Mouse (Mus musculus): ENCODE results near the gene Elmod1. TPM values are rescaled to one million over a fixed set of nuclear protein-coding genes. Genes with fewer than 3 reads are reported as not detected.
"Not testable (repeated sequence)": the region's sequence is repeated elsewhere in the genome, so short reads cannot be mapped to it uniquely, and the experiment has no call there.

Gene Elmod1
- polyA plus RNA-seq (2012; ENCODE audit: insufficient read depth, insufficient read length, missing spikeins), result not detected in 2 replicates

DNA sequence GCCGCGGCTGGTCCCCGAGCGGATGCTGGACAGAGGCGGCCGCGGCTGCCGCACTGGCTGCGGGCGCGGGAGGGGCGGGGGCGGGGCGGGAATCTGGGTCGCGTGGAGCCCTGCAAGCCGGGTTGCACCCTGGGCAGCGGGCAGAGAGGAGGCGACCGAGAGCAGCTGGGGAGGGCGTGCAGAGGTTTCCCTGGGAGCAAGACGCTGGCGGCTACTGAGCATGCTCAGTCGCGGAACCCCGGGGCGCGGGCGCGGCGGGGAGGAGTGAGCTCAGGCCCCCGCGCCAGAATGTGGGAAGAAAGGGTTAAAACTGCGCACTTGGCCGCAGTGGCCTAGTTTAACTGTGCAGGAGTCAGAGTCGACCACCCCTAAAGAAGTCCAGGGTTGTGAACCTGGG lies at the start of gene Elmod1:
Elmod1 (minus strand) TSS at position 180 of the 397 bp plus-strand sequence.
- peak within 1 kb of the TSS; percentile 21; the same call in 1 of the 2 replicates for H3K4me3 ChIP-seq (ENCODE audit: insufficient read depth, low read length)
- TF ChIP-seq POLR2A (IDR thresholded peaks at IDR 0.05; ENCODE audit: borderline replicate concordance, low read depth, low read length) (no peak), CTCF (IDR thresholded peaks at IDR 0.05; ENCODE audit: low read depth, low read length) (no peak)
- H3K4me1 ChIP-seq (ENCODE audit: control insufficient read depth, insufficient read depth, low read length), result no peaks in the 10 kb centered on the region
- H3K27ac ChIP-seq (ENCODE audit: insufficient read depth, low read depth, low read length), result no peak within 1 kb of the TSS

DNA sequence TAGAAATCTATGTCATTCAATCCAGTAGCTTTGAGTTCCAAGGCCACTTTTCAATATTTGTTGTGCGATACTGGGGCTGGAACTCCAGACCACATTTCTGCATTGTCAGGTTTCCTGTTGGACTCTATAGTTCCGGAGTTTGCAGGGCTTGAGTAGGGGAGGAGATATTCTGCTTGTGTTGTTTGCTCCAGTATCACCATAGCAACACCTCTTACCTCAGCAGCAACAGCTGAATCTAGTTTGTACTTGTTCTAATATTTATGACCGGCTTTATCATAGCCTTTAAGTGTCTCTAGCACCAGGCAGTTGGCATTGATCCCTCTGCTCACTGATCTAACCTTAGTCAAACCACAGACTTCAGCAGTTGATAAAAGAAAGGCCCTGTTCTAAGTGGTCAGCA lies 47.7 kb upstream of the Elmod1 start:
- Histone ChIP-seq H3K4me3 (ENCODE audit: insufficient read depth, low read length) (no peak overlapping the region), H3K27ac (ENCODE audit: insufficient read depth, low read depth, low read length) (no peak overlapping the region), H3K4me1 (ENCODE audit: control insufficient read depth, insufficient read depth, low read length) (no peaks in the 10 kb centered on the region)
- no peak for TF ChIP-seq POLR2A (IDR thresholded peaks at IDR 0.05; ENCODE audit: borderline replicate concordance, low read depth, low read length)
- no peak for TF ChIP-seq CTCF (IDR thresholded peaks at IDR 0.05; ENCODE audit: low read depth, low read length)

DNA sequence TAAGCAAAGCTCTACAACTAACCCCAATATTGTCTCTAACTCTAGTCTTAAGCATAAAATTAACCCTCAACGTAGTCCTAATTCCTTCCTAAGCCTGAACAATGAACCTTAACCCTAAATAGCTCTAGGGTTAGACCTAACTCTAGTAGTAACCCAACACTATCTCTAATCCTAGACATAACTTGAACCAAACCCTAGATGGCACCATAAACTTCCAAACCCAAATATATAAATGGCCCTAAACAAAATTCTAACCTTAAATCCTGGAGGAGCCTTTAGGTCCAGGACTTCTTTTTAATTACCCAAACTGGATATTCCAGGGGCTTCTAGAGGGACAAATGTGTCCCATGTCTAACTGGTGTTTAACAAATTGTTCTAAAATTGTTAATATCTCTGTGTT lies 19.4 kb upstream of the Elmod1 start:
- no peak overlapping the region for H3K4me3 ChIP-seq (ENCODE audit: insufficient read depth, low read length)
- H3K27ac ChIP-seq (ENCODE audit: insufficient read depth, low read depth, low read length), result no peak overlapping the region
- no peak for TF ChIP-seq POLR2A (IDR thresholded peaks at IDR 0.05; ENCODE audit: borderline replicate concordance, low read depth, low read length)
- TF ChIP-seq CTCF (IDR thresholded peaks at IDR 0.05; ENCODE audit: low read depth, low read length), result no peak
- no peaks in the 10 kb centered on the region for H3K4me1 ChIP-seq (ENCODE audit: control insufficient read depth, insufficient read depth, low read length)

DNA sequence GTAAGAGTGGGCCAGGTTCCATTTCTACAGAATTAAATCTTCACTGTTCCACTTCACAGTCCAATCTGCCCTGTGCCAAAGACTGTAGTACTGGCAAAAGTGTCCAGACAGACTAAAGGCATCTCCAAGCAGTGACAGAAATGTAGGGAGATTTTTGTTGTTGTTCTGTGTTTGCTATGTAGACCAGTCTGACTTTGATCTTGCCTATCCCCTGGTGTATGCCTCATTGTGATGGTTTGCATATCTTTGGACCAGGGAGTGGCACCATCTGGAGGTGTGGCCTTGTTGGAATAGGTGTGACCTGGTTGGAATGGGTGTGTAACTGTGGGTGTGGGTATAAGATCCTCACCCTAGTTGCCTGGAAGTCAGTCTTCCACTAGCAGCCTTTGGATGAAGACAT lies 17.5 kb upstream of the Elmod1 start:
- H3K4me3 ChIP-seq (ENCODE audit: insufficient read depth, low read length); H3K4me1 ChIP-seq (ENCODE audit: control insufficient read depth, insufficient read depth, low read length); H3K27ac ChIP-seq (ENCODE audit: insufficient read depth, low read depth, low read length): not testable (repeated sequence)

DNA sequence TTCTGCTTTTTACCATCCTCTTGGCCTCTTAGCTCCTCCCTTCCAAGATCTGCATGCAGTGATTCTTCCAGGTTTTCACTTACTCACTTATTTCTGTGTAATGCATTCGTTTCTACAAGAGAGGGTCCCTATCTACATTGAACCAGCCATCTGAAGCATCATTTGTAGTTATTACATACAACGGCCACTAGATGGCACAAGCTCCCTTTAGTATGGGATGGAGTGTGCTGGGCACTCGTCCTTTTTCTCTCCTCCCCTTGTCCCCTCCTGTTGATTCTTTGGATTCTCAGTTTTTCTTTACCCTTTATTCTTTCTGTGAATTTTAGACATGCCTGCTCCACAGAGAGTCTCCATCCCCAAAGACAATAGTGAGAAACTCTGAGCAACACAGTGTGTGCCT lies 15.8 kb upstream of the Elmod1 start:
- Histone ChIP-seq H3K4me1 (ENCODE audit: control insufficient read depth, insufficient read depth, low read length) (no peaks in the 10 kb centered on the region), H3K27ac (ENCODE audit: insufficient read depth, low read depth, low read length) (no peak overlapping the region), H3K4me3 (ENCODE audit: insufficient read depth, low read length) (no peak overlapping the region)
- TF ChIP-seq CTCF (IDR thresholded peaks at IDR 0.05; ENCODE audit: low read depth, low read length), result no peak
- TF ChIP-seq POLR2A (IDR thresholded peaks at IDR 0.05; ENCODE audit: borderline replicate concordance, low read depth, low read length), result no peak

DNA sequence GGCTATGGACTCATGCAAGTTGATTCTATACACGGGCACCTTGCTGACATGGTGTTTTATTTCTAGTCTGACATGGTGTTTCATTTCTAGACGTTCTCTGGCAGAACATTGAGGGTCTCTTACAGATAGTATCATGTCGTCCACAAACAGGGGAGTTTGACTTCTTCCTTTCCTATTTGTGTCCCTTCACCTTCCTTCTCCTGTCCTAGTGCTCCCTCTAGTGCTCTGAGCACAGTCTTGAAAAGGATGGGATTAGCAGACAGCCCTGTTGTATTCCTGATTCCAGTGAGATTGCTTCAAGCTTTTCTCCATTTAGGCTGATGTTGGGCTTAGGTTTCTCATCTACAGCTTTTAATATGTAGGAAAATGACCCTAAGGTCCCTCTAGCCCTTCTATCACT lies 11.9 kb upstream of the Elmod1 start:
- Histone ChIP-seq H3K4me3 (ENCODE audit: insufficient read depth, low read length) (no peak overlapping the region), H3K4me1 (ENCODE audit: control insufficient read depth, insufficient read depth, low read length) (no peaks in the 10 kb centered on the region), H3K27ac (ENCODE audit: insufficient read depth, low read depth, low read length) (no peak overlapping the region)
- no peak for TF ChIP-seq CTCF (IDR thresholded peaks at IDR 0.05; ENCODE audit: low read depth, low read length)
- no peak for TF ChIP-seq POLR2A (IDR thresholded peaks at IDR 0.05; ENCODE audit: borderline replicate concordance, low read depth, low read length)

DNA sequence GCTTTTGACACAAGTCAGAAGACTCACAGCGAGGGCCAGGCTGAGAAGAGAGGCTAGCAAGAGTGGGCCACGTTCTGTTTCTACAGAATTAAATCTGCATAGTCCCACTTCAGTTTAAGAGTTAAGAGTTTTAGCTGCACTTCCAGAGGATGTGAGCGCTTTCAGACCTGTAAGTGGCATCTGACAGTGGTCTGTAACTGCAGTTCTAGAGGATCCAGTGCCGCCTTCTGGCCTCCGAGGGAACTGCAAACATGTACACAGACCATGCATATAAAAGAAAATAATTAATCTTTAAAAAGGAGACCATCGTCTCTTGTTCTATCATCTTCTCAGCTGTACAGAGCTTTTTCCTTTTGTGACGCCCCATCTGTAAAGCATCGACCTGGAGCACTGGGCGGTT lies 9.8 kb upstream of the Elmod1 start:
- TF ChIP-seq CTCF (IDR thresholded peaks at IDR 0.05; ENCODE audit: low read depth, low read length) (peak; percentile 22; the same call in 1 of the 2 replicates), POLR2A (IDR thresholded peaks at IDR 0.05; ENCODE audit: borderline replicate concordance, low read depth, low read length) (no peak)
- H3K4me1 ChIP-seq (ENCODE audit: control insufficient read depth, insufficient read depth, low read length), result no peaks in the 10 kb centered on the region
- no peak overlapping the region for H3K4me3 ChIP-seq (ENCODE audit: insufficient read depth, low read length)
- H3K27ac ChIP-seq (ENCODE audit: insufficient read depth, low read depth, low read length), result no peak overlapping the region

DNA sequence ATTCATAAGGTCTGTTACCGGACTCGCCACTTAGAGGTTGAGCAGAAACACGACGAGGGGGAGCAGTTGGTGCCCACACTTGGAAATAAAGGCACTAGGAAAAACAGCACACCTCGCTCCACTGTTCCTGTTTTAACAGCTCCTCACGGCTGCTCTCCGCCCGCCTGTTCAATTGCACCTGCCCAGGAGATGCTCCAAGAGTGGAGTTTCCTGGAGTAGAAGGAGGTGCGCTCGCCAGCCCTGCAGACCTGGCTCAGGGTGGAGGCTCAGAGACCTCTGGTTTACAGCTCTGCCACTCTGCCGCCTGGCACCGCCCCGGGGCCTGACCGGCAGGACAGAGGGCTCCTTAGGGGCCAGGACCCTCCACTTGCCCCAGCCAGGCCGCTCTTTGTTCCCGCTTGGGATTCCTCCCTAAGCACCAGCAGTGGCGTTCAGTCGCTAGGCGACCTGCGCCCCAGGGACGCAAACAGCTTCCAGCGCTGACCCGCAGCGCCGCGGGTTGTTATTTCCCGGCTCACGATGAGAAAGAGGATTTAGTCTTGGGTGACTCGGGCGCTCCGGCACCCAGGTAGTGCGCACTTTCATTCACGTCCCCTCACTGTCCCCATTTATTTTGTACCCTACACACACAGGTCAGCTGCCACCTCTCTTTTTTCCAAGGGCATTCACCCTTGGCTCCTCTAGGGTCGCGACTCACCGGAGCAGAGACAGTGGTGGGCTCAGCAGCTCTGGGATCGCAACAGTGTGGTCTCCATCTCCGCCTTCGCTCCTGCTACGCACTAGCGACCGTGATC lies 576 bp downstream of the Elmod1 start:
- no peak for TF ChIP-seq CTCF (IDR thresholded peaks at IDR 0.05; ENCODE audit: low read depth, low read length)
- TF ChIP-seq POLR2A (IDR thresholded peaks at IDR 0.05; ENCODE audit: borderline replicate concordance, low read depth, low read length), result no peak
- Histone ChIP-seq H3K4me1 (ENCODE audit: control insufficient read depth, insufficient read depth, low read length) (no peaks in the 10 kb centered on the region), H3K4me3 (ENCODE audit: insufficient read depth, low read length) (peak overlapping the region; percentile 21; the same call in 1 of the 2 replicates), H3K27ac (ENCODE audit: insufficient read depth, low read depth, low read length) (no peak overlapping the region)

DNA sequence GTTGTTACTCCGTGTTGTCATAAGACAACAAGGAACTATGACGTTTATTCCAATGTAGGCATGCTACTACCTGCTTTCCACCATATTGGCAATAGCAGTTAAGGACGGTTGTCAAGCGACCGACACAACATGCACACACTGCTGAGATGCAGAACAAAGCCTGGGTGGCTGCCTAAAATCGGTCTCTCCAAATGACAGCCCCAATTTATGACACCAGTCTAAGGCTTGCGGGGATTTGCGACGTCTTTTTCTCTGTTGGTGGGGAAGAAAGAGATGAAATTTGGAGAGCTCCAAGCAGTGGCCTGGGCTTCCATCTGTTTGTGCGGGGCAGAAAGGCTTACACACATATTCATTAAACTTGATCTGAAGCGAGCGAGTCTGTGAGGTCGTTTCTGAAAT lies 1.2 kb downstream of the Elmod1 start:
- TF ChIP-seq CTCF (IDR thresholded peaks at IDR 0.05; ENCODE audit: low read depth, low read length) (no peak), POLR2A (IDR thresholded peaks at IDR 0.05; ENCODE audit: borderline replicate concordance, low read depth, low read length) (no peak)
- H3K4me1 ChIP-seq (ENCODE audit: control insufficient read depth, insufficient read depth, low read length), result no peaks in the 10 kb centered on the region
- H3K4me3 ChIP-seq (ENCODE audit: insufficient read depth, low read length), result no peak overlapping the region
- H3K27ac ChIP-seq (ENCODE audit: insufficient read depth, low read depth, low read length), result no peak overlapping the region

DNA sequence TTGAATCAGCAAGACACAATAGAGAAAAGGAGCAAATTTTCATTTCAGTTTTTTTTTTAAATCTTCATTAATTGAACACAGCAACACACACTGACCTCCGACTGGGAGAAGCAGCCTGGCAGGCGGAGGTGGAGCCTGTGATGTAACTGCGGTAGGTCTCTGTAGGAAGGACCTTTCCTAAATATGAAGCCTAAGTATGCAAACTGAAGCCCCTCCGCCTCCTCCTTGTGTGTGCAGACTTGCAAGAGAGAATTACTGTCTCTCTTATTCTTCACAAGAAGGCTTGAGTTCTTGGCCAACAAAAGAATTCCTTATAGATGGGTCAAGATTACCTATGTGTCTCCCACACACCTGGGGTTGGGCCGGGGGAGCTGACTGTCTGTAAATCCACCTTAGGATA lies 1.9 kb downstream of the Elmod1 start:
- H3K4me1 ChIP-seq (ENCODE audit: control insufficient read depth, insufficient read depth, low read length), result no peaks in the 10 kb centered on the region
- TF ChIP-seq CTCF (IDR thresholded peaks at IDR 0.05; ENCODE audit: low read depth, low read length), result no peak
- TF ChIP-seq POLR2A (IDR thresholded peaks at IDR 0.05; ENCODE audit: borderline replicate concordance, low read depth, low read length), result no peak
- no peak overlapping the region for H3K4me3 ChIP-seq (ENCODE audit: insufficient read depth, low read length)
- H3K27ac ChIP-seq (ENCODE audit: insufficient read depth, low read depth, low read length), result no peak overlapping the region

All from bone marrow macrophage, adult 2 months (primary cell).